Mouse (Mus musculus) cerebellum, adult 2 months (tissue): ENCODE results near the gene Nln.

Source experiments
- CTCF ChIP-seq: fragments of 200-500 bp; IDR thresholded peaks from 2 replicates; pipeline ENCODE4 v1.5.1; 2011; ENCODE audit warnings: low read depth, mild to moderate bottlenecking, control low read depth, low read length, moderate library complexity, borderline replicate concordance; ENCODE audit not compliant: insufficient read depth
- POLR2A ChIP-seq: fragments of 200-500 bp; IDR thresholded peaks from 2 replicates; pipeline ENCODE4 v1.6.1; 2011; ENCODE audit warnings: low read length, control low read depth, borderline replicate concordance; ENCODE audit not compliant: insufficient read depth

DNA sequence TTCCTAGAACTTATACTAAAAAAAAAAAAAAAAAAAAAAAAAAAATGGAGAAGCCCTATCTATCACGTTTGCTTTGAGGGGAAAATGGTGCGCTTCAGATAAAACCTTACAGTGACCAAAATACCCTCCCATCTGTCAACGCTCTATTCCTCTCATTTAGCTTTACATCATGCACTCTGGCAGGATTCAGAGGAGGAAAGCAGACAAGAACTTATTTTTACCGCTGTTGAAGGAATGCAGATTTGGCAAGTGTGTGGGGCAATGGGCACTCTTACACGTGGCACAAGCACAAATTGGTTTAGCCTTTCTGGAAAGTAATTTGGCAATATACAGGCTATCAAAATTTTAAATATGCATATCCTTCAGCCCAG, 115.3 kb downstream of the Nln start:
- TF ChIP-seq CTCF (no peak), POLR2A (no peak)
